Mouse (Mus musculus): ENCODE results near the gene Tmem267. TPM values are rescaled to one million over a fixed set of nuclear protein-coding genes. Genes with fewer than 3 reads are reported as not detected.

Tmem267 gene
- polyA plus RNA-seq, 2 experiments: 0.37 to 0.84 TPM

DNA sequence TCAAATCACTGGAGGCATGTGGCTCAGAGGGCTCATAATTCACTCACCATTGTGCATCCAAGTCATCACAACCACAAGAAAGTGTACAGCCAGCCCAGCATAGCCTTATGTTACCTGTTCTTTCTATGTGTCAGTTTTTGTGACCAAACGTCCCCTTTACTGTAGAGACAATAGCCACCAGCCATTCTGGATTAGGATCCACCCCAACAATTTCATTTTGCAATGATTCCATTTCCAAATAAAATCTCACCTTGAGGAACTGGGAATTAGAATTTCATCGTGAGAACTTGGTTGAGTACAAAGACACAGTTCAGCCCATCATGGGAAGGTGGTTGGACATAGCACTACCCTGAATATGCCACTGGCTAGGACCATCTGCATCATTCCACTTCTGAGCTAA lies 168.4 kb downstream of the Tmem267 start:
- TF ChIP-seq EP300 (IDR thresholded peaks at IDR 0.05; ENCODE audit: low read depth): no peak
- TF ChIP-seq CTCF (IDR thresholded peaks at IDR 0.05; ENCODE audit: low read depth): no peak
- 49% methylated on average over 2 of the region's 2 CpGs for WGBS (ENCODE audit: insufficient replicate concordance)
- DNase-seq (ENCODE audit: low read depth in 3 of 3, low spot score in 3 of 3): no peak
- no peaks in the 10 kb centered on the region for H3K27me3 ChIP-seq (ENCODE audit: control insufficient read depth, insufficient read depth, low read length)
- no peak for ATAC-seq (ENCODE audit: insufficient read depth)
- no peaks in the 10 kb centered on the region for H3K4me1 ChIP-seq (replicated peaks; ENCODE audit: control insufficient read depth in 2 of 2, insufficient read depth in 2 of 2, low read length in 1 of 2)
- H3K36me3 ChIP-seq (replicated peaks; ENCODE audit: control insufficient read depth, insufficient read depth, low read depth): no peaks in the 10 kb centered on the region
- H3K27ac ChIP-seq: no peak overlapping the region
- no peaks in the 10 kb centered on the region for H3K9me3 ChIP-seq (ENCODE audit: control insufficient read depth, low read length)
- no peak overlapping the region for H3K9ac ChIP-seq (replicated peaks)
- H3K4me2 ChIP-seq (ENCODE audit: low read depth): no peak overlapping the region
- no peak overlapping the region for H3K4me3 ChIP-seq (ENCODE audit: insufficient read depth in 1 of 2, low read depth in 2 of 2, low read length in 2 of 2)

DNA sequence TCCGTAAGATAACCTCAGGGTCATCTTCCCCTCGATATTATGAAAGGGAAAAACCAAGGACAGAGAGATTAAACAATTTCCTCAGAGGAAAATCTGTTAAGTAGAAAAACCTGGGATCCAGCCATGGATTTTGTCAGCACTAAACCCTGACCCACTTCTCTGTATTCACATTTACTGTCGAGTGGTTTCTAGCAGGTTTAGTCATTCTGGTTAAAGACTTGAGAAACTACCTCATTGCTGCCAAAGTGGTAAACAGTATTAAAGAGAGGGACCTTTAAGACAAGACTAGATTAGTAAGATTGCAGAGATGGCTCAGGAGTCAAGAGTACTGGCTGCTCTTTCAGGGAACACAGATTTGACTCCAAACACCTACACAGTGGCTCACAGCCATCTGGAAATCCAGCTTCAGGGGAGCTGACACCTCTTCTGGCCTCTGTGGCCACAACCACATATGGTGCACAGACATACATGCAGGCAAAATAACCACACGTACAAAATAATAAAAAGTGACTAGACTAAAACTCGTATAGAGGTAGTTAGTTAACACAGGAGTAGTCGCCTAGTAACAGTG lies 169.1 kb downstream of the Tmem267 start:
- H3K4me3 ChIP-seq (ENCODE audit: insufficient read depth in 1 of 2, low read depth in 2 of 2, low read length in 2 of 2): no peak overlapping the region
- no peak overlapping the region for H3K27ac ChIP-seq
- no peaks in the 10 kb centered on the region for H3K4me1 ChIP-seq (replicated peaks; ENCODE audit: control insufficient read depth in 2 of 2, insufficient read depth in 2 of 2, low read length in 1 of 2)
- H3K9me3 ChIP-seq (ENCODE audit: control insufficient read depth, low read length): no peaks in the 10 kb centered on the region
- no peak for ATAC-seq (ENCODE audit: insufficient read depth)
- H3K4me2 ChIP-seq (ENCODE audit: low read depth): no peak overlapping the region
- 55% methylated on average over 6 of the region's 6 CpGs for WGBS (ENCODE audit: insufficient replicate concordance)
- H3K36me3 ChIP-seq (replicated peaks; ENCODE audit: control insufficient read depth, insufficient read depth, low read depth): no peaks in the 10 kb centered on the region
- H3K9ac ChIP-seq (replicated peaks): no peak overlapping the region
- TF ChIP-seq CTCF (IDR thresholded peaks at IDR 0.05; ENCODE audit: low read depth) (no peak), EP300 (IDR thresholded peaks at IDR 0.05; ENCODE audit: low read depth) (no peak)
- H3K27me3 ChIP-seq (ENCODE audit: control insufficient read depth, insufficient read depth, low read length): no peaks in the 10 kb centered on the region
- DNase-seq (ENCODE audit: low read depth in 3 of 3, low spot score in 3 of 3): no peak

Other genes starting within 250 kb of the Tmem267 start
- gene Paip1, start 59.4 kb upstream of the Tmem267 start, polyA plus RNA-seq (2012; rRNA removed): 6.1 and 9.5 TPM in 2 replicates
- gene Paip1, start 59.4 kb upstream of the Tmem267 start, polyA plus RNA-seq (2014; fragmentation: Nextera tagmentation; extraction: Ambion mirVana): 19.1 and 20.1 TPM in 2 replicates
- 16.1 and 19.5 TPM in 2 replicates for gene 4833420G17Rik, start 25.3 kb upstream of the Tmem267 start, polyA plus RNA-seq (2012; rRNA removed)
- gene 4833420G17Rik, start 25.3 kb upstream of the Tmem267 start, polyA plus RNA-seq (2014; fragmentation: Nextera tagmentation; extraction: Ambion mirVana): 14.9 and 19.2 TPM in 2 replicates
- 0.11 and 0.31 TPM in 2 replicates for gene 3110070M22Rik, start 344 bp downstream of the Tmem267 start, polyA plus RNA-seq (2012; rRNA removed)
- 0.13 and 0.56 TPM in 2 replicates for gene 3110070M22Rik, start 344 bp downstream of the Tmem267 start, polyA plus RNA-seq (2014; fragmentation: Nextera tagmentation; extraction: Ambion mirVana)
- gene Ccl28, start 135.8 kb downstream of the Tmem267 start, polyA plus RNA-seq (2012; rRNA removed): 0.01 TPM in 1 of 2 replicates, not detected in the other
- gene Ccl28, start 135.8 kb downstream of the Tmem267 start, polyA plus RNA-seq (2014; fragmentation: Nextera tagmentation; extraction: Ambion mirVana): not detected in 2 replicates
- gene Hmgcs1, start 202.3 kb downstream of the Tmem267 start, polyA plus RNA-seq (2012; rRNA removed): 55.0 and 76.5 TPM in 2 replicates
- gene Hmgcs1, start 202.3 kb downstream of the Tmem267 start, polyA plus RNA-seq (2014; fragmentation: Nextera tagmentation; extraction: Ambion mirVana): 110 and 137 TPM in 2 replicates